ENCODE assay signal across 8 mouse cellular contexts in genomic region chr13:92636910-92637275, GRCm38 (mm10). TPM values are rescaled to one million over a fixed set of nuclear protein-coding genes. Genes with fewer than 3 reads are reported as not detected.
DNase-seq lines count a peak whose midpoint lies in the region; ATAC-seq lines count a peak whose summit lies in the region.

No protein-coding gene starts in this region.

- no peaks in the 10 kb centered on the region for H3K9me3 ChIP-seq in forebrain, embryonic 13.5 days (replicated peaks)
- no peaks in the 10 kb centered on the region for H3K9me3 ChIP-seq in hindbrain, embryonic 13.5 days

- H3K9ac ChIP-seq in forebrain, embryonic 13.5 days = no peak overlapping the region
- H3K9ac ChIP-seq in hindbrain, embryonic 13.5 days = no peak overlapping the region; the same call in 1 of the 2 replicates

- peak; percentile 21 to 23 for DNase-seq in CD8-positive naive resting alpha-beta T cell, adult 2 months (ENCODE audit: low read depth in 2 of 2, low spot score in 2 of 2)
- DNase-seq in adrenal gland, adult 18-20 months (ENCODE audit: low spot score in 2 of 2) = peak; percentile 27 to 49
- peak; percentile 45 to 53 for DNase-seq in left cerebral cortex, postnatal 36 days (ENCODE audit: low spot score in 2 of 2)
- DNase-seq in mesoderm, embryonic 11.5 days (ENCODE audit: low read depth, low spot score) = peak; percentile 87
- peak; percentile 66 for DNase-seq in skeletal muscle tissue, adult 2 months (ENCODE audit: low read depth, low spot score)
- DNase-seq in cerebellum, postnatal 14 days = no peak

- 4% methylated on average over 7 of the region's 7 CpGs for WGBS in forebrain, embryonic 13.5 days
- WGBS in hindbrain, embryonic 13.5 days = 5% methylated on average over 7 of the region's 7 CpGs

- no peaks in the 10 kb centered on the region for H3K36me3 ChIP-seq in forebrain, embryonic 13.5 days (ENCODE audit: poor library complexity, severe bottlenecking)
- no peaks in the 10 kb centered on the region for H3K36me3 ChIP-seq in hindbrain, embryonic 13.5 days

- peak; percentile 85 for ATAC-seq in forebrain, embryonic 13.5 days
- ATAC-seq in hindbrain, embryonic 13.5 days (ENCODE audit: low FRiP score) = peak; percentile 63; the same call in 1 of the 2 replicates

- H3K4me1 ChIP-seq in forebrain, embryonic 13.5 days = peaks cover 23% of the 10 kb centered on the region
- H3K4me1 ChIP-seq in hindbrain, embryonic 13.5 days (replicated peaks) = peaks cover 33% of the 10 kb centered on the region

- H3K4me2 ChIP-seq in forebrain, embryonic 13.5 days = peak overlapping the region; percentile 19
- H3K4me2 ChIP-seq in hindbrain, embryonic 13.5 days = 0 out of 2 replicates have a peak overlapping the region, but pooled peaks have one; percentile 13

- H3K4me3 ChIP-seq in forebrain, embryonic 13.5 days = no peak overlapping the region
- H3K4me3 ChIP-seq in hindbrain, embryonic 13.5 days = no peak overlapping the region

- intact Hi-C loops in left cerebral cortex, postnatal 36 days (cut with DNase I) = no loop called here

- no peak overlapping the region for H3K27ac ChIP-seq in forebrain, embryonic 13.5 days
- H3K27ac ChIP-seq in hindbrain, embryonic 13.5 days = 0 out of 2 replicates have a peak overlapping the region, but pooled peaks have one; percentile 9

- H3K27me3 ChIP-seq in forebrain, embryonic 13.5 days = no peaks in the 10 kb centered on the region
- no peaks in the 10 kb centered on the region for H3K27me3 ChIP-seq in hindbrain, embryonic 13.5 days

RNA-seq across cellular contexts. Expression of gene Serinc5, which starts 26.0 kb away (rescaled TPM):
- total RNA-seq in adrenal gland, adult 18-20 months (2021) = 10 to 100 TPM; 42.0 to 63.8 TPM
- 11.5 and 13.3 TPM in 2 replicates for polyA plus RNA-seq in forebrain, embryonic 13.5 days (2015; fragmentation: Nextera tagmentation; extraction: Ambion mirVana)
- 15.8 and 18.6 TPM in 2 replicates for polyA plus RNA-seq in hindbrain, embryonic 13.5 days (2015; fragmentation: Nextera tagmentation; extraction: Ambion mirVana)
- 10 to 100 TPM; 62.4 to 69.0 TPM for total RNA-seq in left cerebral cortex, postnatal 36 days (2021)

Comparison
In these comparisons a context has a peak if more than half of its experiments do, and no peak if none do; other contexts are left out.
1. DNase-seq: peak in CD8-positive naive resting alpha-beta T cell, adult 2 months (2 of 2), adrenal gland, adult 18-20 months (2 of 2), left cerebral cortex, postnatal 36 days (2 of 2), mesoderm, embryonic 11.5 days (single experiment) and skeletal muscle tissue, adult 2 months (single experiment); none in cerebellum, postnatal 14 days (0 of 2).